Mouse (Mus musculus) WW6 (cell line): Measurements from ENCODE around the gene 4930562C15Rik.
A peak's percentile ranks its signal among the peaks of the same experiment; 100 is the strongest.

Experiments used
- DNase-seq: peaks from one replicate; pipeline ENCODE4 v3.0.0-alpha.2; 2013; ENCODE audit warnings: low read depth, low spot score

4930562C15Rik gene

DNA sequence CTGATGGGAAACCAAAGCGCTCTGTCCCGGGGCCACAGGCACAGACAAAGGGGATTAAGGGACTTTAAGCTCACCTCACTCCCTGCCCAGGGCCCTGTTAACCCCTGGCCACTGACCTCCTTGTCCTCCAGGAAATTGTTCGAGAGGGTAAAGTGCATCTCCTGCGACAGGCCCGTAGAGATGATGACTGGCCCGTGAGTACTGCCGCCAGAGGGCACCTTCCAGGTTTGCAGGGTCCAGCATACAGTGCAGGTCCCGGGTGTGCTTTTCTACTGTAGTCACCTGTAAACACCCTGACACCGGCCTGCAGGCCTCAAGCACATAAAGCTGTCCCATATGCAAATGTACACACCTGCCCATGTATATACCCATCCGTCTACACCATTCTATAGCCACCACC lies 26.2 kb downstream of the 4930562C15Rik start:
- DNase-seq: no peak

DNA sequence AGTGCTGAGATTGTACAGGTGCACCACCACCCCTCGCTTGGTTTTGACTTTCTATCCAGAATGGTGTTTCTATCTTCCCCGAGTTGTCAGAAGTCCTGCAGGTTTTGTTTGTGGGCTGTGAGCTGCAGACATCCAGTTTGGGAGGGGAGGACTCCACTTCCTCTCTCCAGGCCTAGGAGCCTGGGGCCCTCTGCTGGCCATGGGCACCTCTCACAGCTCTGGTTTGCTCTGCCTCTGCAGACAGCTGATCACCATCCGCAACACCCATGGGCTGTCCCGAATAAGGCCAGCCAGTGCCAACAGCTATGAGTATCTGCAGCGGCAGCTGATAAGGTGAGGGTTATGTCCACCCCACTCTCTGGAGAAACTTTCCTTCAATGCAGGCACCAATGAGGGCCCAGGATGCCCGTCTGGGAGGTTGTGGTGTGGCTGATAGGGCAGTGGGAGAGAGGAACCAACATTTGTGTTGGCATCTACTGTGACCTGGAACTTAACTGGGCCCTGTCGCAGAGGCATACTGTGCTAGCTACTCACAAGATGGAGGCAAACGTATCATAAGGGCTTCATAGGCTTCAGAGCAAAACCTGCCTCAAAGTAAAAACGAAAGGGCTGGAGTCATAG lies 27.8 kb downstream of the 4930562C15Rik start:
- DNase-seq: no peak

DNA sequence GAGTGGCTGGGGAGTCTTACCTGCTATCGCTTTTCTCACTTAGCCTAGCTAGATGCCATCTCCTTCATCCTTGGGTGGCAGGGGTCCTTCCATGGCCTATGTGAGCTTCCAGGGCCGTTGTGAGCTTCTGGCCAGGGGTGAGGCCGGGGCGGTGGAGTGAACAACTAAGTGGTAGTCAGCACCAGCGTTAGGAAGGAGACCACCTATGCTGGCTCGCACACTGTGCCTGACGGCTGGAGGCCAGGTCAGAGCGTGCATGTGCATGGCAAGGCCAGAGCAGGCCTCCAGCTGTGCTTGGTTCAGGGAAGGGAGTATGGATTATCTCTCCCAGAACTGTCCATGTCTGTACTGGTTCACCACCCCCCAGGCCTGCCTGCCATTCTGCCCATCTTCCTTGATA lies 28.5 kb downstream of the 4930562C15Rik start:
- DNase-seq: no peak

DNA sequence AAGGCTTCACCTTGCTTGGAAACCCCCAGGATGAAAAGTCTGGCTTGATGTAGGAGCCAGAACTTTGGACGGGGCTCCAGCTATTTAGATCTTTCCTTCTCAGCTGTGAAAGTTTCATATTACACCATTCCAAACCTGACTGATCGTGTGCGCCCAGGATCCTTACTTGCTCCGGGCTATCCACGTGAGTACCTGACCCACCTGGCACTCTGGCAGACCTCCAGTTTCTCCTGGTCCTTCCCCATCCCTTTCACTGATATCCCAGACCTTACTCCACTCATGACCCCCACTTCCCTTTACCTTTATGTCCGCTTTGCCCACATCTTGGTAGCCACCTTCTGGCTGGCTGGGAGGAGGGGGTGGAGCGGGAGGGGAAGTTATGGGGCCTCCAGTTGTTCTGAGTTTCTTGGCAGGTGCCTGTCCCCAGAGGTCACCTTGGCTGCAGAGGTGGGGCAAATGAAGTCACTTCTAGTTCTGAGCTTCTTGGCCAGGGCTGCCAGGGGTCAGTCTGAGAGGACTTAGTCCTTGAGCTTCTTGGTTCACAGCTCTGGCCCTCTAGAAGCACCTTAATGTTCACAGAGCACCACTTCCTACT lies 31.0 kb downstream of the 4930562C15Rik start:
- no peak for DNase-seq

DNA sequence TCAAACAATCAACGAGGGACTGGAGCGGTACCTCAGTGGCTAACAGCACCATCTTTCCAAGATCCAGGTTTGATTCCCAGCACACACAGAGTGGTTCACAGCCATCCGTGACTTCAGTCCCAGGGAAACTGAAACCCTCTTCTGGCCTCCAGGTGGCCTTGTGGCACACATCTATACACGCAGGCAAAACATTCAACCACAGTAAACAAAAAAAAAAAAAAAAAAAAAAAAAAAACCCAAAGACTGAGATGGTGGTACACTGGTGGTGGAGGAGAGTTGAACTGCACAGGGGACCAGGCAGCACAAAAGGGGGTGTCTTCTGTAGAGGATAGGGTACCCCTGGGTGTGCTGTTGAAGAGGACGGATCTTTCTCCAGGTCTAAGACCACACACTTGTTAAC lies 35.3 kb downstream of the 4930562C15Rik start:
- DNase-seq: no peak

DNA sequence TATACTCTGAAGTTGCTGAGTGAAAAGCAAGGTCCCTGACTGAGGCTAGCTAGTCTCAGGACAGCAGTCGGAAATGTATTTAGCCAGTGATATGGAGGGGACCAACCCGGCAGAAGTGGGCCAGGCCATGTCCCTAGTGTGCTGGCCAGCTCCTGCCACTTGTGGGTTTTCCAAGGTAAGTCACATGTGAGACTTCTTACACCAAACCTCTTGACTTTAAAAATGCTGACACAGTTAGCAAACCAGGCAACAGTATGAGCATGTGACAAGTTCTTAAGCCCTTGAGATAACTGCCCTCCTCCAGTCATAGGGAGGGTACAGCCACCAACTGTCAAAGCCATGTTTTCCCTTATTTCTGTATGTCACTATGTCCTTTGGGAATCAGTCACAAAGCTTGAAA lies 36.7 kb downstream of the 4930562C15Rik start:
- DNase-seq: no peak

DNA sequence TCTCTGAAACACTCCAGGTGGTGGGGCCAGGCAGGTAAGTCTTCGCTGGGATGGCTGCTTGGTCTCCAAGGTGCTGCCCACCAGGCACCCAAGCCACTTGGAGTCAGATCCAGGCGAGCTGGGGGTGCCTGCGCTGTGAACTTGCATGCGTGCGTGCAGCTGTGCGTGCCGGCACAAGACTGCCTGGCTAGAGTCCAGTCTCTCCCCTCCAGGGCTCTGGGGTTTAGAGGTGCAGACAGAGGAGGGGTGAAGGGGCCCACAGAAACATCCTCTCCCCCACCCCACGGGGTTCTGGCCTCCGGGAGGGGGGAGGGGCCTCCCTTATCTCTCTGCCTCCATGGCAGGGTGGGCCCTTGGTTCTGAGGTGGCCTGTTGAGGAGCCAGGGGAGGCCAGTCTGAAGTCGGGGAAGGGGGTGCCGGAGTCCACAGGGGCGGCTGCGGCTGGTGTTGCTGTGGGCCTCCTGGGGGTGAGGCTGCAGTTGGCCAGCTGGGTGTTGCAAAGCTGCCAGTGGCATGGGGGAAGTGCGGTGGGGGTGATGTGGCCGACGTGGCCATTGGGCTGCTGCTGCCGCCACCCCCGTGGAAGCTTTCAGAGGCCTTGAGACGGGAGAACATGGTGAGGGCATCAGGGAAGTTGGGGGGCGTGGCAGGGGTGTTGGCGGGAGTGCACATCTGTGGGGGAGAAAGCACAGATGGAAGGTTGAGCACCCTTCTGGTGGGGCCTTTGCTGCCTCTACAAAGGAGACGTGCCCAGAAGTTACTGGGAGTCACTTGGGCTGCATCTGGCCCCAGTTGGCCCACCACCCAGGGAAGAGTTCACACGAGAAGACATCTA lies 40.2 kb downstream of the 4930562C15Rik start:
- DNase-seq: no peak

DNA sequence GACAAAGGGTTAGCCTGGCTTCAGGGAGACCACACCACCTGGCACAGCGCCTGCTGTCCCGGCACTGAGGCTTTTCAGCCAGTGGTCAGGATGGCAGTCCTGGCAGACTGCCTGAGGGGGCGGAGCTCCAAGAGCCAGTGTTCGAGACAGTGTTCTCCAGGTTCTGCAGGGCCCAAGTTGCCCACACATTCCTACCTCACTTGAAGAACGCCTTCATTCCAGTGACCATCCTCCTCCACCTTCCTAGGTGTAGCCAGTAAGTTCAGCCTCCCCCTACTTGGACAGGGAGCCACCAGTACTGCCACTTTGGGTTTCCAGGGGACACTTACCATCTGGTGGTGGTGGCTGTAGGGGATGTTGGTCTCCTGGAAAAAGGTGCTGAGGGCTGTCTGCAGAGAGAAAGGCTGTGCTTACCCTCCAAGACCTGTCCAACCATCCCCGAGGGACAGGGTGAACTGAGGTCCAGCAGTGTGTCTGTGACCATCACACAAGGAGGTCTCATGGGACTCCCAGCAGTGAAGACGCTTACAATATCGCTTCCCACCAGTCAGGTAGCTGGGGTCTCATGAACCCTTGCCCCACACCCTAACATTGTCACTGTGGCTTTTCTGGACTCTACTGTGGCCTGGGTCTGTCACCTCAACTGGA lies 40.9 kb downstream of the 4930562C15Rik start:
- no peak for DNase-seq

DNA sequence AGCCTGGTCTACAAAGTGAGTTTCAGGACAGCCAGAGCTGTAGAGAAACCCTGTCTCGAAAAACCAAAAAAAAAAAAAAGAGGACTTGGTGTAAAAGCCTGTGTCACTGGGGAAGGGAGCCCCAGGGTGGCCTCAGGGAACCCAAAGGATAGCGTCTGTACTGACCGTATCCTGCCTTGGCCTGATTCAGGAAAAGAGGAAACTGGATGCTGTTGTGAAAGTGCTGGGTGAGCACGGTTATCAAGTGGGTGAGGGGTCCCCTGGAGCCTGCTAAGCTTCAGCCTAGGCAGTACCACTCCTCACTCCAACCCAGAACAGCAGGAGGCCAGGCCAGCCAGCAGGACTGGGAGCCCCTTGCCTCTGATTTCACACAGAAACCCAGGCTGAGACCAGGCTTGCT lies 42.0 kb downstream of the 4930562C15Rik start:
- DNase-seq: no peak

DNA sequence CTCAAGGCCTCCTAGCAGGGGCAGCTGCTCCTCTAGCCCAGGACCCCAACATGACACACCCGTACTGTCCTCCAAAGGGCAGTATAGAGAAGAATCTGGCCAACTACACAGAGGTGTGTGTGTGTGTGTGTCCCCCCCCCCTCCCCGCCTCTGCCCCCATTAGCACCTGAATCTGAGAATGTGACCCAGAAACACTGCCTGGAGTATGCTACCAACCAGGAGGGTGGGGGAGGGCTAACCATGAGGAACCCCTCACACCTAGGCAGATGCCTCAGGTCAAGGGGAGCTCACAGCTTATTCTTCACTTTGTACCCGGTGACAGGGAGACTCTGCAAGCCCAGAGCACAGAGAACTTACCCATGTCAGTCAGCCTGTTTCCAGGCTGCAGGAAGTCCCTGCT lies 42.5 kb downstream of the 4930562C15Rik start:
- DNase-seq: no peak

DNA sequence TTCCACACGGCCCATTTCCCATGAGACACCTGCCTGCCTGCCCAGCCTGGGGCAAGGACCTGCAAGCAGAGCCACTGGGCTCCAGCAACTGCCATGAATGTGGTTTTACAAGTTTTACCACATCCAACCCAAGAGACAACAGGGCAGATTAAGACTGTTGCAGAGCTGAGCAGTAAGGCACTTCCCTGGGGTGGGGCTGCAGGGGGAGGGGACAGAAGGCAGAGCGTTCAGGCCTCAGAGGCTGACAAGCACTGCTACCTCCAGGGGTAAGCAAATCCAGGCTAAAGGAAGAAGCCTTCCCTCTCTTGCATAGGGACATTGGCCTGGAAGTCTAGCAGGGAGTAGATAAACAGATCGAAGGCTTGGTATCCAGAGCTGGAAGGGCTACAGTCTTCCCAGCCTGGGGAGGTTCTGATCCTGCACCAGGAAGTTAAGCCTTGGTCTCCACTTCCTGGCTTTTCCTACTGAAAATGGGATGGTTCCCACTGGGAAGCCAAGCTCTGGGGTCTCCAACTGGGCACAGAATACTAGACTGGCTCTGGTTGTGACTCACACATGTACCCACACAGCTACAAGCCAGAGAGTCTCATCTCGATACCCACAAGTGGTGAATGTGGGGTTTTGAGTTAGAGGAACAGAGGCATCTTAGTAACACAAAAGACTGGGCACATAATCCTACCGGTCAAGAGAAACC lies 43.1 kb downstream of the 4930562C15Rik start:
- DNase-seq: no peak

DNA sequence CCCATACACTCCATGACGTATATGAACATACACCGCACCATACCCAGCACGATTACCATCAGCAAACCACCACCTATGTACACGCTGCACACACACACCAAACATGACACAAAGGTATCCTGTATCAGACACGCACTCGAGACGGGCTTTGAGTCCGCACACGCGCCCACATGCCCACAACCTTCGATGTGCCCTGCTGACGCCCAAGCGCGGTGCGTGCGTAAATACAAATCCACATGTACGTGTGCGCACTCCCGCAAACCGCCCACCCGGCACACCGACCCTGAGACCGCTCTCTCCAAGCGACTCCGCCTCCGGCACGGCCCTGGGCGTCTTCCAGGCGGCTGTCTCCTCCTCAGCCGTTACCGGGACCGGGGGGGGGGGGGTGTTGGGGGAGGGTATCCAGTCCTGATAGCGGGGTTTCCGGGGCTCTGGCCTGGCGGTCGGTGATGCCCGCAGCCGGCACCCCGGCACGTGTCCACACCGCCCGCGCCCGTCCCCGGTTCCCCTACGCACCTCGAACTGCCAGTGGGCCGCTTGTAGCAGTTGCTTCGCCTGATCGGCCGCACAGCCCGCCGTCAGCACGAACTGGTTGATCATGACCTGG lies 44.0 kb downstream of the 4930562C15Rik start:
- DNase-seq: no peak

DNA sequence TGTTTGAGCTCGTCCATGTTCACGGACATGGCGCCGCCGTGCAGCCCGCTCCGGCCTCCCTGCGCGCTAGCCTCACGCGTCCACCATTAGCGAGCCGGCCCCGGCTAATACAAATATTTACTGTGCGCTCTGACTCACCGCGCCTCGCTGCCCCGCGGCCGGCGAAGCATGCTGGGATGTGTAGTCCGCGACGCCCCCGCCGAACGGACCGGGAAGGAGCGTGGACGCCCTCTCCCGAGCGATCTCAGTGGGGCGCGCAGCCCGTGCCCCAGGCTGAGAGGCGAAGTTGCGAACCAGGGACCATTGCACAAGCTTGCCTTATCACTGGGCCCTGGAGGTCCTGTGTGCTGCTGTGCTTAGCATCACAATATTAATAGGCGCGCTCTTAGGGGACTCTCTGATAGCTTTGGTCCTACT lies 44.5 kb downstream of the 4930562C15Rik start:
- DNase-seq: peak; percentile 57

DNA sequence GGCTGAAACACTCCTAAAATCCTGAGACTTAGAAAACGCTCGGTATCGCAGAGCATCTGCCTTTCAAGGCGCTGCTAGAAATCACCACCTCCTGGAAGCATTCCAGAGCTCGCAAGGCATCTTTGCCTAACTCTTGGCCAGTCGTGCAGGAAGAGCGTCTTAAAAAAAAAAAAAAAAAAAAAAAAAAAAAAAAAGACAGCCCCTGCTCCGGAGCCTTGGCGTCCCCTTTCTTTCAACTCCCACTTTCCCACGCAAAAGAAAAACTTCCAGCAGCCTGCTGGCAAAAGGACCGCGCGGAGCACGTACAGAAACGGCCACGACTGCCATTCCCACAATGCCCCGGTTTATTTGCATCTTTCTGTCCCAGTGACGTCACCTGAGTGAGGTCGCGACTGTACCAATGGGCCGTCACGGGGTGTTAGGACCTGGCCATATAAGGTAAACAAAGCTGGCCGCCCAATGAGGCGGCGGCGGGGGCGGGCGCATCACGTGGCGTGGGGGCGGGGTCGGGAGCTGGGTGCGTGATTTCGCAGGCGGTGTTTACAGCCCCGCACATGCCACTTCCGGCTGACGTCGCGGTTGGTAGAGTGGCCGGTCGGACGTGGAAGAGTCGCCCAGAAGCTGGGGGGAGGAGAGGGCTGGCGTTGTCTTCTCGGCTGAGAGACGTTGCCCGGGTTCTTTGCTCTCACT lies 45.1 kb downstream of the 4930562C15Rik start, which contains the start of gene Ubald1:
TSS of gene Ubald1 (minus strand) at position 180 of the 690 bp plus-strand sequence.
- DNase-seq: peak; percentile 95

DNA sequence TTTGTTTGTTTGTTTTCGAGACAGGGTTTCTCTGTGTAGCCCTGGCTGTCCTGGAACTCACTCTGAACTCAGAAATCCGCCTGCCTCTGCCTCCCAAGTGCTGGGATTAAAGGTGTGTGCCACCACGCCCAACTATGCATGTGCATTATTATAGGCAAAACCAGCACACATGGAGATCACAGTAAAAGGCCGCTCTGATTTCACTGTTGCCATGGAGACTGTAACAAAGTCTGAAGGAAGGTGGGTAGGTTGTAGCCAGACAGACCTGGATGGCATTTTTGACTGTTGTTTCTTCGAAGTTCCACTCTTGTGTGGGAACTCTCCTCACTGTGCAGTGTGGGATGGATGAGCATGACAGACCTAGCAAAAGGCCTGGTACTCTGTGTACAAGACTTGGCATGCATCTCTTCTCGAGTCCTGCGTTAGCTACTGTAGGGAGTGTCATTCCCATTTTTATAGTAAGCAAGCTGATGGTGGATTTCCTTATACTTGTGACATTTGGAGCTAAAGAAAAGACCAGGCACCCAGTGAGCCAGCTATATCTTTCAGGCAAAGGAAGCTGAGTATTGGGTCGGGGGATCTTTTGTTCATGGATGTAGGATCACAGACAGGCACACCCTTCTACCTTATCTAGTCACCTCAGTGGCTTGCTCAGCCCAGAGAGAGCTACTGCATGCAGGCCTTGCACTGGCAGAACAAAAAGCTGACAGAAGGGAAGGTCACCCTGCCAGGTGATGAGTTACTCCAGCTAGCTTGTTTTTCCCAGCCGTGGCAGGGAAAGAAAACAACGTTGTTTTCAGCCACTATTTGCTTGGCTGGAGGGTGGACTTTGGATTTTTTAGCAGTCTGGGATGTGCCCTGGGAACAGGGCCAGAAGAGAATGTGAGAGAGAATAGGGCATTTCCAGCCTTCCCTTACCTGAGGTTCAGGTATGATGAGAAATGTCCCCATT lies 46.5 kb downstream of the 4930562C15Rik start:
- no peak for DNase-seq

DNA sequence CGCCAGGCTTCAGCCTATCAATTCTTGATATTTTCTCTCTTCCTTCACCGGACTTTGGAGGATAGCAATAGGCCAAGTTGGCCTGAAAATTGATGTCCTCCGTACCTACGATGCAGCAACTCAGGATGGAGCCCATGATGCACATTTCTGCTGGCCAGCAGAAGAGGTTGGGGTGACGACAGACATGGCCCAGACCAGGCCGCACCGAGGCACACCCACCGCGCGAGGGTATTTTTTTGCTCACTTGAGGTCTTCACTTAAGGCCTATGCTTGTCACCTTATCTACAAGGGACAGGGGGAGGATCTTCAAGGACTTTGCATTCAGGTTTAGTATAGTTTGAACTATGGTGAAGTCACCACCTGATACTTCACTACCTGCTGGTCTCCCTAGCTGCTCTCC lies 49.7 kb downstream of the 4930562C15Rik start:
- DNase-seq: no peak

DNA sequence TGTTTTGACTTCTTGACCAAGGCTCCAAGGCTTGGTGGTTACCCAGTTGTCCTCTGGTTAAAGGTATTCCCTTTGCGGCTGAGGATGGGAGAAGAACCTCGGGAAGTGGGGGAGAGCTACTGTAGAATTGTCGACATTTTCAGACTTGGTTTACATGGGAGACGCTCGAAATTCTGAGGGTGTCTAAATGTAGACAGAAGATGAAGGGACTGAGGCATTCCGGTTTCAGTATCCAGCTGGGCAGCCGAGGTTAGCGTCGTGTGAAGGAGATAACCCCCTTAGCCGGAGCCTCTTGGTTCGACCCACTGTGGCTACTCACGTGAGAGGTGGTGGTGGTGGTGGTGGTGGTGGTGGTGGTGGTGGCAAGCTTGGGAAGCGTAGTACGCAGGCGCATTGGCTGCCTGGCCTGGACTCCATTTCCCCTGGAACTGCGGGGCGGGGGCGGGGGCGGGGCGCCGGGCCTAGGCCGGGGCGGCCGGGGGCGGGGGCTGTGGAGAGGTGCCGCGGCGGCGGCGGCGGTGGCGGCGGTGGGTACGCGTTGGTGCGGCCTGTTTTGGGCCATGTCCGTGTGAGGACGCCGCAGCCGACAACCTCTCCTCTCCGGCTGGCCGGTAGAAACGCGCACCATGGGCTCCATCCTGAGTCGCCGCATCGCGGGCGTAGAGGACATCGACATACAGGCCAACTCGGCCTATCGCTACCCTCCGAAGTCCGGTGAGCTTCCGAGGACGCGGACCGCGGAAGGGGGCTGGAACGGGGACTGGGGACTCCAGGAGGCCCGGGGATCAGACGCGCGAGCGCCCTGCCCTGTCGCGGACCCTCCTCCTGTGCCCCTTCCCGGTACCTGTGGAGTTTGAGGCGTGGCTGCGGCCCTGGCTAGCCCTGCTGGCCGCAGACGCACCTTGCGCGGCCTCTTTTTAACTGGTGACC lies 50.8 kb downstream of the 4930562C15Rik start, which contains the start of gene Mgrn1:
TSS of gene Mgrn1 (plus strand) at position 490 of the 930 bp plus-strand sequence.
- DNase-seq: peak; percentile 90

DNA sequence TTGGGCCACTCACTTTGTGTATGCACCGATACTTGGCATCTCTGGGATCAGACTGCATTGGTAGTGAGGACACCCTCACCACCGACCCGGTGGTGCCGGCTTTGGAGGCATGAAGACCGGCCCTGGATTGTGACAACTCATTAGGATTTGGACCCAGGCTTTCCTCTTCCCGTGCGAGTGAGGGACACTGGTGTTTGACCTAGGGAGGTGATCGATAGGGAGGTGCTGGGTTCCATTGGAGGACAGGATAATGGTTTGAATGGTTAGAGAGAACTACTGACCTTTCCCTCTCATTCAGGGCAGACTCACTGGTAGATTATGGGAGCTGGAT lies 51.4 kb downstream of the 4930562C15Rik start:
- no peak for DNase-seq
